Mouse (Mus musculus) spleen, postnatal 14 days (tissue): ENCODE measurements around the gene Fam173a.
"Not testable (repeated sequence)": the region's sequence is repeated elsewhere in the genome, so short reads cannot be mapped to it uniquely, and the experiment has no call there.

Experiments
- DNase-seq, 2 experiments: peaks; one replicate each; pipeline ENCODE4 v3.0.0; 2021 to 2022; ENCODE audit warnings: low spot score in 2 of 2

The Fam173a gene

DNA sequence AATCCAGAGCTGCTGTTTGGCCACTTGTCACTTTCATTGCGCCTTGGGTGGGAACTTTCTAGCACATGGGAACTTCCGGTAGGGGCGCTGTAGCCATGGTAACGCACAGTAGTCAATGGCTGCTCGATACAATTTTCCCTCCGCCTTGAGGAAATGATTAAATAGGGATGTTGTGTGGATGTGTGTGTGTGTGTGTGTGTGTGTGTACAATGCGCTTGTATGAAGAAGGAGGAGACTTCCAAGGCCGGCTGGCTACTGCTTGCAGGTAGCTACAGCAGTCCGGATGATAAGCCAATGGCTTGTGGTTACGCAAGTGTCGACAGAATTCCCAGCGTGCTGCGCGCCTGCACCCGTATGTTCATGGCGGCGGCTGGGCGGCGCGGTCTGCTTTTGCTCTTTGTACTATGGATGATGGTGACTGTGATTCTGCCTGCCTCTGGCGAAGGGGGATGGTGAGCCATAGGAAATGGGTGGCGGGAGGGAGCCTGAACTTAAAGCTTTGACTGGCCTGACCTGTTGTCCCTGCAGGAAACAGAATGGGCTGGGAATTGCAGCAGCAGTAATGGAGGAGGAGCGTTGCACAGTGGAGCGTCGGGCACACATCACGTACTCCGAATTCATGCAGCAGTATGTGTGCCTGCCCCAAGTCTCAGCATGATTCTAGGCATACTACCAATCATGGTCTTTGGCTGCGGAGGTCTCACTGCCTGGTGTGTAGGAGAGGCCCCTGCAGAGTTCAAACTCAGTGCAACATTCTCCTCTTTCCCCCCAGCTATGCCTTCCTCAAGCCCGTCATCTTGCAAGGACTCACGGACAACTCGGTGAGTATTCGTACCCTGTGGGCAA, 36.2 kb upstream of the Fam173a start, which contains the start of gene Jmjd8:
TSS of gene Jmjd8 (plus strand) at position 156 of the 846 bp plus-strand sequence.
- peak; percentile 48 to 61 for DNase-seq

GRCm38 (mm10) chr17:25828223-25828594, 35.5 kb upstream of the Fam173a start:
- DNase-seq = no peak

GRCm38 (mm10) chr17:25827546-25828222, 35.0 kb upstream of the Fam173a start:
- DNase-seq = no peak

- DNase-seq = no peak
Measured at GRCm38 (mm10) chr17:25827011-25827410, 34.3 kb upstream of the Fam173a start.

GRCm38 (mm10) chr17:25825984-25826570, 33.4 kb upstream of the Fam173a start:
- DNase-seq = no peak

DNA sequence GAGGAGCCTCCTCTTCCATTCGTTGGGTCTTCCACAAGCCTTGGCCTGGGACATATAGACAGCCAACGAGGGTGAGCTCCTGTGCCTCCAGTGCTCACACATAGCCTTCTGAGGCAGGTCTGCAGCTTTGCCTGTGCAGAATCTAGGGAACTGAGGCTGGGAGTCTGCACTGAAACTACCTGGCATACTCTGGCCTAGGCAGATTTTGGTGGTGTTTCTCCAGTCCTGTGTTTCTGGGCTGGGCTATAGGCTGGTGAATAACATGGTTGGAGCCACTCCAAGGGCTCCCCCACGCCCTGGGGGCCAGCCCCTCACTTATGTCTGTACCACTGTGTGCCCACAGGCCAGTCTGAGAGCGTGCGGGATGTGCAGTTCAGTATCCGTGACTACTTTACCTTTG, 32.6 kb upstream of the Fam173a start:
- DNase-seq = no peak

DNA sequence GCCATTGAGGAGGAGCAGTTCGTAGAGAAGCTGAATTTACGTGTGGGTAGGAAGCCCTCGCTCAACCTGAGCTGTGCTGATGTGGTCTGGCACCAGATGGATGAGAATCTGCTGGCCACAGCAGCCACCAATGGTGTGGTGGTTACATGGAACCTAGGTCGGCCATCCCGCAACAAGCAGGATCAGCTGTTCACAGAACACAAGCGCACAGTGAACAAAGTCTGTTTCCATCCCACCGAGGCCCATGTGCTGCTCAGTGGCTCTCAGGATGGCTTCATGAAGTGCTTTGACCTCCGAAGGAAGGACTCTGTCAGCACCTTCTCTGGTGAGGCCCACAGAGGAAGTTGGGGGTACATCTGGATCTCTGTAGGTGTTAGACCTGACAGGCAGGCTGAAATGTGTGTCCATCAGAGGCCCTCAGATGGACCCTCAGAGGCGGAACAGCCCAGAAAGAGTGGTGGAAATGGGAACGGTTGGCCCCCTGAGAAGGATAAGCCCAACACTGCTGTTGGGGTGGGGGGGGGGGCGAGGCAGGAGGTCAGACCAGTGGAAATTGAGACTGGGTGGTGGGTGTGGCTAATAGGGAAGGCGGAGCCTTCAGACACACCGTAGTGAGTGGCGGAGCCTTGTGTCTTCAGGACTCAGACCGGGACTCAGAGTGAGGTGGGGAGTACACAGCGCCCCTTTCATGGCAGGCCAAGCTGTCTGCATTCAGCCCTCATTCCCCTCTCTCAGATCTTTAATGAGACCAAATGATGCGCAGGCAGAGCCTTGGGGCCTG, 31.9 kb upstream of the Fam173a start:
- no peak for DNase-seq

GRCm38 (mm10) chr17:25823452-25823851, 30.8 kb upstream of the Fam173a start, which contains the start of gene Wdr24:
Gene Wdr24, plus strand, starts transcription at chr17:25823627.
- peak; percentile 52 to 69 for DNase-seq

DNA sequence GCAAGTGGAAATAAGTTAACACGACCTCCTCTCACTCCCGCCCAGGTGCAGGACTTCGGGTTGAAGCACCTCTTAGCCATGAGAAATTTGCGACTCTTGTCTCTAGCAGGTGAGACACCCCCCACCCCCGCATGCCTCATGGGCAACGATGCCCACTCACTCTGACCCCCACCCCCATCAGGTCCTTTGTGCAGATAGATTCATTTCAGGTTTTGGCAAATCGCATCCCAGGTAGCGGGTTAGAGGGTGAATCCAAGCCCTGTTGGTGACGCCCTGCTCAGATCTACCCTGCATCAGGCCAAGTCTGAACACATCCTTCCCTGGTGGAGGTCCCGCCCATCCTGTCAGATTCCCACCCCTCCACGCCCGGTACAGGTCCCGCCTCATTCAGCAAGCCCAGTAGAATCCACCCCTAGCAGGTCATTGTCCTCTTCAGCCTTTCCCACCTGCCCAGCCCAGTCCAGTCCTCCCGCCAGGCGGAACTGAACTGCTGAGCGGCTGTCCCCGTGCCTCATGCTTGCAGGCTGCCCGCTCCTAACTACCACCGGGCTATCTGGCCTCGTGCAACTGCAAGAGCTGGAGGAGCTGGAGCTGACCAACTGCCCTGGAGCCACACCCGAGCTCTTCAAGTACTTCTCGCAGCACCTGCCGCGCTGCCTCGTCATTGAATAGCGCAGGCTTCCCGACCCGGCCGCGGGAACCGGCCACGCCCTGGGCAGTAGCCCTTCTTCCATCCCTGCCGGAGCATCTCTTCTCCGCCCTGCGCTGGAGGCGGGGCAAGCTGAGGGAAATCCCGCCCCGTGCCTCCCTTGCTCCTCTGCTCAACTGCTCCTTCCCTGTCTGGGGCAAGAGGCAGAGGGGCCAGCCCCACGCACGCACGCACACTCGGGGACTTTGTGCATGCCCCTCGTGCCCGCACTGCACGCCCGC, 26.4 kb upstream of the Fam173a start:
- no peak for DNase-seq

GRCm38 (mm10) chr17:25817662-25818061, 25.0 kb upstream of the Fam173a start:
- DNase-seq = no peak

- DNase-seq = peak; percentile 61 to 77
Measured at GRCm38 (mm10) chr17:25813471-25813870, 20.8 kb upstream of the Fam173a start.

- no peak for DNase-seq
Measured at GRCm38 (mm10) chr17:25810890-25811289, 18.2 kb upstream of the Fam173a start.

DNA sequence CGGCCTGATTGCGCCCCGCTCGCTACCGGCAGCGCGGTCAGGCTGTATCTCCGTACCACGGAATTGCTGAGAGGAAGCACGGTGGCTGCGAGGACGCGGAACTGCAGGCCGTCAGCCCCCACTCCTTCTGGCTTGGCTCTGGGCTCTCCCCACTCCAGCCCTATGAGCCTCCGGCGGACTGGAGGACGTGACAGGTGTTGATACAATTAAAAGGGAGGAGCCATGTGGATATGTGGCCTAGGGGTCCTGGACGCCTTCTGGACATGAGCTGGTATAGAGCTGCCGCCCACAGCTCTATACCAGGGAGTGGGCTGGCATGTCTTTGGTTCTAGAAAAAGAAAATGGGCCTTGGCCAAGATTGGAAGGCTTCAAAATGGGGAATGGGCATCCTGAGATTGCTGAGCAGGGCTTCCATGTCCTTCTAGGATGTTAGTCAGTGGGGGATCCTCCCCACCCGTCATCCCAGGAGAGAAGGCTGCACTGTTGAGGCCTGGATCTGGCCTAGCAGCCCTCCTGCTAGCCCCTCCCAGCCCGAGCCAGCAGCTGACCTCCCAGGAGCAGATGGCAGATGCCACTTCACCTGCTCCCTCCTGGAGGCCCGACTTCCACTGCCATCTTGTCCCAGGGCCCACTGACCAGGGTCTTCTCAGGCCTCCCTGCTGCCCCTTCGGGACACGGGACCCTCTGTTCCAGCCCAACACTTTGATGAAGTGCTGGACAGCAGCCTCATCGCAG, 17.1 kb upstream of the Fam173a start:
- no peak for DNase-seq

GRCm38 (mm10) chr17:25808789-25809605, 16.3 kb upstream of the Fam173a start, which contains the start of gene Fbxl16:
Gene Fbxl16, plus strand, starts transcription at chr17:25809085.
- no peak for DNase-seq

DNA sequence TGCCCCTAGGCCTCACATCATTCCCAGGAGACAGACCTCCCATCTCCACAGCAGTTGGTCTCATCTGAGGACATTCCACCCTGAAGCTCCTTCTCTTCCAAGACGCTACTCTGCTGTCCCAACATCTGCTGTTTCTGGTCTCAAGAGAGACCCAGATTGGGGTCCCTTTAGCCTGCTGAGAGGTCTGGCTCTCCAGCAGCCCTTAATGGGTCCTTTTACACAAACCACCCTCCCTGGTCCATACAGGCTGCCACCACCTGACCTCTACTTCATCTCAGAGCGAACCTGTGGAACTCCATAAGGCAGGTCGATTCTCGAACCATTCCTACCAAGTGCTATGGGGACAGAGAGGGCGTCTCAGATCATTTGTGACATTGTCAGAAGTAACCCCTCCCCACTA, 15.3 kb upstream of the Fam173a start:
- no peak for DNase-seq

DNA sequence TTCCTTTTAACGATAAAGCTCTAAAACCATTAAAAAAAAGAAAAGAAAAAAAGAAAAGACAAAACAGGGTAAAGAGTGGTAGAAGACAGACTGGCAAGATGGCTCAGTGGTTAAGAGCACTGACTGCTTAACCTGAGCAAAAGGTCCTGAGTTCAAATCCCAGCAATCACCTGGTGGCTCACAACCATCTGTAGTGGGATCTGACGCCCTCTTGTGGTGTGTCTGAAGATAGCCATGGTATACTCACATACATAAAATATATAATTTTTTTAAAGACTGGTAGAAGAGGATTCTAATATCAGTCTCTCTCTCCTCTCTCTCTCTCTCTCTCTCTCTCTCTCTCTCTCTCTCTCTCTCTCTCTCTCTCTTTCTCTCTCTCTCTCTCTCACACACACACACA, 14.8 kb upstream of the Fam173a start:
- not testable (repeated sequence) for DNase-seq

DNA sequence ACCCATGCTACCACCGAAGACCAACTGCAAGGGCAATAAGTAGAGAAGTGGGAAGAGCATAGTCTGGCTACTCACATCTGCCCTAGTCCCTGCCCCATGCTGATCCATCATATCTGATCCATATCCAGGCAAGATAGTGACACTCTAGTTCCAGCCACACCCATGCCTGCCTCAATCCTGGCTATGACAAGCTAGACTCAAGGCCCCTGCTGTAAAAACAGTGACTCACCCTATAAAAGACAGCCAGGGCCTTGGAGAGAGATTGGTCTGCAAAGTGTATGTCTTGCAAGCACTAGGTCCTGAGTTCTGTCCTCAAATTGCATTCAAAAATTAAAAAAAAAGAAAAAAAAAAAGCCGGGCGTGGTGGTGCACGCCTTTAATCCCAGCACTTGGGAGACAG, 13.8 kb upstream of the Fam173a start:
- DNase-seq = no peak

DNA sequence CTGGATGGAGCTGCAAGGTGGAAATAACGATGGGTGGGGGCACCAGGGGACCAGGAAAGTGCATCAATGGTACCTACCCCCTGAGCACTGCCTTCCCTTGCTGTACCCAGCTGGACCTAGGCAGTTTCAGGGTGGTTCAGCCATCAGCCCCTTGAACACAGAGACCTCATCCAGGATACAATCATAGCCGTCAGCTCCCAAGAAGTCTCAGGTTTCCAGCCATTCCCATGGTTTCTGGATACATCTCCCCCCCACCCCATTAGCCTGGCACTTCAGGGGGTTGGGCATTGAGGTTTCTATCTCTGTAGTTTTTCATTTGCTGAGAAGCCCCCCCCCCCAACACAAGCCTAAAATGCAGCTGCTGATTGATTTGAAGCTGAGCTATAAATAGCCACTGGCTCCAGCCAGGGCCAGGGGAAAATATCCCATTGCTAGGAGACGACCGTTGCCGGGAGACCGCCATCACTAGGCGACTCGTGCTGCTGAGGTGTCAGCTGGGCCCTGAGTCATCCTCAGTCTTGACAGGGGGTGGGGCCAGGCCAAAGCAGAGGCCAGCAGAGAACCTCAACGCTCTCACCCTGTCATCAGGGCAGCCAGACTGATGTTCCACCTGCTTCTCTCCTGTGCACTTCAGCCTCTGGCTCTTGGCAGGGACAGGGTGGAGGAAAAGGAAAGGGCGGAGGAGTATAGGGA, 10.3 kb upstream of the Fam173a start:
- DNase-seq = no peak
